Mouse (Mus musculus) midbrain, postnatal 0 days (tissue): ENCODE data around the gene Ccdc42. TPM values are rescaled to one million over a fixed set of nuclear protein-coding genes. Genes with fewer than 3 reads are reported as not detected.

ENCODE experiments used
- ATAC-seq: fragments of 200-750 bp; cut with Nextera tagmentation; 2 replicates; pipeline ENCODE4 v1.8.0; 2017; ENCODE audit warnings: moderate number of reproducible peaks, mild to moderate bottlenecking, moderate TSS enrichment, moderate library complexity; ENCODE audit not compliant: low FRiP score
- DNase-seq: peaks from one replicate; pipeline ENCODE4 v3.0.0-alpha.2; 2015; ENCODE audit warnings: low spot score
- H3K27ac ChIP-seq: fragments of 300-500 bp; sonication (generic); 2 replicates; pipeline ENCODE4 v1.5.1; 2014; ENCODE audit warnings: low read depth, mild to moderate bottlenecking, low read length, mixed read lengths
- H3K27me3 ChIP-seq: fragments of 300-500 bp; sonication (generic); 2 replicates; pipeline ENCODE4 v1.6.1; 2014; ENCODE audit warnings: low read length, control low read depth, mixed read lengths; ENCODE audit not compliant: insufficient read depth
- H3K36me3 ChIP-seq: fragments of 300-500 bp; sonication (generic); 2 replicates; pipeline ENCODE4 v1.6.1; 2014; ENCODE audit warnings: low read length, control low read depth, mixed read lengths; ENCODE audit not compliant: insufficient read depth
- H3K4me1 ChIP-seq: fragments of 300-500 bp; sonication (generic); 2 replicates; pipeline ENCODE4 v1.6.1; 2014; ENCODE audit warnings: mild to moderate bottlenecking, control low read depth, antibody characterized with exemption, low read length, mixed read lengths; ENCODE audit not compliant: insufficient read depth
- H3K4me2 ChIP-seq: fragments of 300-500 bp; sonication (generic); 2 replicates; pipeline ENCODE4 v1.6.1; 2014; ENCODE audit warnings: low read depth, mild to moderate bottlenecking, low read length, mixed read lengths; ENCODE audit not compliant: poor library complexity, severe bottlenecking
- H3K4me3 ChIP-seq: fragments of 300-500 bp; sonication (generic); 2 replicates; pipeline ENCODE4 v1.5.1; 2014; ENCODE audit warnings: low read depth, mild to moderate bottlenecking, low read length, moderate library complexity
- H3K9ac ChIP-seq: fragments of 300-500 bp; sonication (generic); replicated peaks from 2 replicates; pipeline ENCODE4 v1.6.1; 2014; ENCODE audit warnings: mild to moderate bottlenecking, low read length, moderate library complexity, mixed read lengths; ENCODE audit not compliant: poor library complexity, severe bottlenecking
- H3K9me3 ChIP-seq: fragments of 300-500 bp; sonication (generic); 2 replicates; pipeline ENCODE4 v1.6.1; 2016; ENCODE audit warnings: low read length, control low read depth
- CTCF ChIP-seq: IDR thresholded peaks from 2 replicates; pipeline ENCODE4 v1.5.1; 2016; ENCODE audit warnings: antibody characterized with exemption, mild to moderate bottlenecking
- WGBS: fragments of 180-500 bp; shearing (Covaris S2); extraction: QIAGEN DNeasy Blood & Tissue Kit; methylation state at CpG from one replicate; pipeline ENCODE4 v1.1.7; 2014; 5-methylcytosine and 5-hydroxymethylcytosine counted together
- polyA plus RNA-seq: library from polyadenylated mRNA; unstranded; fragments of >200 nt; fragmentation: Nextera tagmentation; extraction: Ambion mirVana; gene quantifications from 2 replicates; pipeline ENCODE4 v1.2.1, GENCODE M21; 2015
- total RNA-seq: library from RNA; depleted of rRNA; stranded (reverse); fragments of >200 nt; gene quantifications from 2 replicates; pipeline ENCODE4 v1.2.3, GENCODE M21; 2014

The Ccdc42 gene
- total and polyA plus RNA-seq, 2 experiments from 2014 or later, result 0.33 to 0.51 TPM

DNA sequence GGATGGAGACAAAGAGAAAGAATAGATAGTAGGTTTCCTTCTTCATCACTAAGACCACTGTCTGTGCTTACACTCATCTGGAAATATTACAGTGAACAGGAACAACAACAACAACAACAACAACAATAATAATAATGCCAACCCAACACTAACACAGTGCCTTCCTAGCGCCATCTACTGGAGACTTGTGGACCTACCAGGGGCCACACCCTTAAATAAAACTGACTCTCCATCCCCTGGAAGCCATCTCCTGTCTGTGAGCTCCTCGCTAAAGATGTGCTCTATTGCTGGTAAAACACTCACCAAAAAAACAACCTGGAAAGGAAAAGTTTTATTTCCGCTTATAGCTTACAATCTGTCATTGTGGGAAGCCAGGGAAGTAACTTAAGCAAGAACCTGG, 37.2 kb upstream of the Ccdc42 start:
- WGBS, result 57% methylated on average over 3 of the region's 3 CpGs
- H3K4me1 ChIP-seq, result no peaks in the 10 kb centered on the region; the same call in 1 of the 2 replicates
- ATAC-seq, result no peak
- no peaks in the 10 kb centered on the region for H3K27me3 ChIP-seq
- H3K4me3 ChIP-seq, result no peak overlapping the region
- no peak for DNase-seq
- no peak overlapping the region for H3K9ac ChIP-seq
- H3K9me3 ChIP-seq, result no peaks in the 10 kb centered on the region
- peak; percentile 45 for TF ChIP-seq CTCF
- no peak overlapping the region for H3K27ac ChIP-seq
- H3K4me2 ChIP-seq, result no peak overlapping the region
- no peaks in the 10 kb centered on the region for H3K36me3 ChIP-seq

DNA sequence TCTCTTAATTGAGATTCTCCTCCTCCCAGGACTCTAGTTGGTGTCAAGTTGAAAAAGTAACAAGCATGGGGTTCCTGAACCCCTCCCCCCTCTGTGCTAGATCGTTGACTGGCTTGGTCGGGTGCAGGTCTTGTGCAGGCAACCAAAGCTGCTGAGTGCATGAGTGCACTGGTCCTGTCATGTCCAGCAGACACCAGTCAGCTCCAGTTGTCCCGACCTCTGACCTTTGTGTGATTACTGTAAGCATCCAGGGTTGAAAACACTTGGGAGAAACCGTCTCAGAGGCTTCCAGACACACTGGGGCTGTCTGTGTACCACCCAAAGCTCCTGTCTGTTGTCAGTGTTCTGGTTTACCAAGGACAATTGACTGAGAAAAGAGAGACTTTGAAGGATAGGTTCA, 36.5 kb upstream of the Ccdc42 start:
- Histone ChIP-seq H3K4me3 (no peak overlapping the region), H3K9me3 (no peaks in the 10 kb centered on the region), H3K27me3 (no peaks in the 10 kb centered on the region), H3K36me3 (no peaks in the 10 kb centered on the region), H3K4me2 (no peak overlapping the region), H3K4me1 (no peaks in the 10 kb centered on the region), H3K27ac (no peak overlapping the region), H3K9ac (no peak overlapping the region)
- DNase-seq (no peak), ATAC-seq (no peak)
- TF ChIP-seq CTCF, result no peak
- 72% methylated on average over 4 of the region's 4 CpGs for WGBS

DNA sequence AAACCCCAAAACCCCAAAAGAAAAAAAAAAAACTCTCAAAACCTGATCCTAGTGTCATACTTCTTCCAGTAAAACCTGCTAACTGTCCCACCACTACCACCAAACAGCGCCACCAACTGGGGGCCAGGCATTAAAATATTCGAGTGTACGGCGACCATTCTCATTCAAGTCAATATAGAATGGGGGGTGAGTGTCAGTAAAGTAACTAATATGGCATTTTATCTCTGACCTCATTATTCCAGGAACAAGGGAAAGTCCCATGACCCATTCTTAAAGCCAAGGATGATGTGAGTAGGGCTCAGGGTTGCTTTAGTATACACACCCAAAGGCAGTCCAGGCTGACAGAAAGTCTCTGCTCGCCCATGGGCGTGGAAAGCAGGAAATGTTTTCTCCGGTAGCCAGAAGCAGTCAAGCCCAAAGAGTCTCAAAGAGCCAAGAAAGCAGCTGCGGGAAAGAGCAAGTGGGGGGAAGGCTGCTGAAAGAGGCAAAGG, 32.8 kb upstream of the Ccdc42 start:
- 36% methylated on average over 8 of the region's 8 CpGs for WGBS
- peak; percentile 53 for TF ChIP-seq CTCF
- Histone ChIP-seq H3K4me1 (0 out of 2 replicates have a peak, but pooled peaks cover 2% of the 10 kb centered on the region), H3K9me3 (no peaks in the 10 kb centered on the region), H3K27ac (no peak overlapping the region), H3K4me2 (no peak overlapping the region), H3K27me3 (no peaks in the 10 kb centered on the region), H3K9ac (no peak overlapping the region), H3K36me3 (no peaks in the 10 kb centered on the region), H3K4me3 (no peak overlapping the region)
- ATAC-seq (no peak), DNase-seq (no peak)

DNA sequence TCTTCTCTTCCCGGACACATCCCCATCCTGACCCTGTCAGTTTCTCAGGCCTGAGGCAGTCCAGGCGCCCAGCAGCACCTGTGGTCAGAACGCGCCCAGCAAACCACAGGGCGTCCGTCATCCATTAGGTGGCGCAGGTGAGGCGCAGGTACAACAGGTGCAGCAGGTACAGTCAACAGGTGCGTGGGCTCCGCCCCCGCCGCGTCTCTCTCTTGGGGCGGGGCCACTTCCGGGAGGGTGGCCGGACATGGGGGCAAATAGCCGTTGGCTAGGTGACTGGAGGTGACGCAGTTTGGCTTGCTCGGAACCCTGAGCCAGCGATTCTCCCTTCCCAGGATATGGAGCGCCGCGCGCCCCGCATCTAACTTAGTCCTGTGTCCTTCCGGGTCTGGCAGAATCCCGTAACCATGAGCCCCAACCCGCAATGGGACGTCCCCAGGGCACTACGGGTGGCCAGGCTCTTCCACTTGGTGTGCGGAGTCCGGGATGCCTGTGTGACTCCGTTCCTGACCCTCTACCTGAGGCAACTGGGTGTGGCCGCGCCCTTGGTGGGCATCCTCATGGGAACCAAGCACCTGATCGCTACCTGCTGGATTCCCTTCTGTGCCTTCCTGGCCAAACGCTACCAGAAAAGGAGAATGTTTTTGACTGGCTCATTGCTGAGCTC, 30.8 kb upstream of the Ccdc42 start, which contains the start of gene Mfsd6l:
Mfsd6l (plus strand) TSS at position 269 of the 667 bp plus-strand sequence.
- Histone ChIP-seq H3K36me3 (no peaks in the 10 kb centered on the region), H3K27me3 (no peaks in the 10 kb centered on the region), H3K4me3 (peak within 1 kb of the TSS; percentile 27; the same call in 1 of the 2 replicates), H3K9me3 (no peaks in the 10 kb centered on the region), H3K4me2 (peak within 1 kb of the TSS; percentile 39), H3K9ac (no peak within 1 kb of the TSS), H3K4me1 (0 out of 2 replicates have a peak, but pooled peaks cover 2% of the 10 kb centered on the region), H3K27ac (no peak within 1 kb of the TSS)
- peak; percentile 70 for TF ChIP-seq CTCF
- 11% methylated on average over 37 of the region's 37 CpGs for WGBS
- ATAC-seq (no peak), DNase-seq (no peak)

DNA sequence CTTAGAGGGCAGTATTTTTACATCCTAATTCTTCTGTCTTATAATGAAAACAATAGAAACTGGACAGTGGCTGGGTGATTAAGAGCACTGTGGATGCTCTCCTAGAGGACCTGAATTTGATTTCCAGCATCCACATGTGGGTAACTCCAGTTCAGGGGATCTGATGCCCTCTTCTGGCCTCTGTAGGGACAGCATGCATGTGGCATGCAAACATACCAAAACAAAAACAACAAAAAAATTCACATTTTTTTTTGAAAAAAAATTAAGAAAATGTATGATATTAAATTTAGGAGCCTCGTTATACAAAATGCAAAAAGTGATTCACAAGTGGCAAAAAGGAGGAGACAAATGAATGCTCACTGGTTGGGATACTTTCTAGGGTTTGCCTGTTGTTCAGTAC, 27.3 kb upstream of the Ccdc42 start:
- Histone ChIP-seq H3K9ac (no peak overlapping the region), H3K4me3 (no peak overlapping the region), H3K27me3 (no peaks in the 10 kb centered on the region), H3K9me3 (no peaks in the 10 kb centered on the region), H3K27ac (no peak overlapping the region), H3K4me2 (no peak overlapping the region), H3K36me3 (no peaks in the 10 kb centered on the region), H3K4me1 (0 out of 2 replicates have a peak, but pooled peaks cover 2% of the 10 kb centered on the region)
- peak; percentile 54 for TF ChIP-seq CTCF
- no peak for ATAC-seq
- no peak for DNase-seq
- 56% methylated on average over 1 of the region's 1 CpGs for WGBS
